Mouse (Mus musculus): Measurements from ENCODE around the gene Ldlrad1. TPM values are rescaled to one million over a fixed set of nuclear protein-coding genes. Genes with fewer than 3 reads are reported as not detected.

The Ldlrad1 gene
- polyA plus RNA-seq (2012; rRNA removed): not detected in 2 replicates

DNA sequence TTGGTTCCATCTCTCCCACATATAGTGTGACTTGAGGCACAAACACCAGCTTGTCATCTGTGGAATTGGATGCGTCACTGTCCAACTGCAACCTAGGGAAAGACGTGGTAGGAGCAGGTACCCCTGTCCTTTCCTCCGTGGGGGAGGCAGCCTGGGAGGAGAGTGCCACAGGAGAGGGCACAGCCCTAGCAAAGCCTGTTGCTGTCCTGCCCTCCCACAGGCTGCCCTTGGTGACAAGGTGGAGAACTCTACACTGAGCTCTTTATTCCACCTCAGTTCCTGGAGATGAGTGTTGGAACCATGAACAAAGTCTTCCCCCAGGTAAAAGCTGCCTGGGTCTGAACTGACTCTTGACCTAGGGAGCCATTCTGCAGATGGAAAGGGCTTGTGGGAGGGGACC is at the start of gene Ldlrad1:
Gene Ldlrad1, plus strand, starts transcription at position 301 of the 400 bp plus-strand sequence.
- H3K4me1 ChIP-seq (ENCODE audit: control insufficient read depth, insufficient read depth, low read length): no peaks in the 10 kb centered on the region
- TF ChIP-seq POLR2A (IDR thresholded peaks at IDR 0.05; ENCODE audit: borderline replicate concordance, insufficient read depth, low read length) (no peak), CTCF (IDR thresholded peaks at IDR 0.05; ENCODE audit: borderline replicate concordance, insufficient read depth, low read depth, low read length) (no peak)
- no peak within 1 kb of the TSS for H3K27ac ChIP-seq (ENCODE audit: insufficient read depth, low read length)
- no peak for DNase-seq
- H3K4me3 ChIP-seq (replicated peaks; ENCODE audit: insufficient read depth, low read depth, low read length): no peak within 1 kb of the TSS
- H3K27me3 ChIP-seq (ENCODE audit: control insufficient read depth, insufficient read depth, low read length): no peaks in the 10 kb centered on the region
- WGBS: 82% methylated on average over 3 of the region's 3 CpGs

DNA sequence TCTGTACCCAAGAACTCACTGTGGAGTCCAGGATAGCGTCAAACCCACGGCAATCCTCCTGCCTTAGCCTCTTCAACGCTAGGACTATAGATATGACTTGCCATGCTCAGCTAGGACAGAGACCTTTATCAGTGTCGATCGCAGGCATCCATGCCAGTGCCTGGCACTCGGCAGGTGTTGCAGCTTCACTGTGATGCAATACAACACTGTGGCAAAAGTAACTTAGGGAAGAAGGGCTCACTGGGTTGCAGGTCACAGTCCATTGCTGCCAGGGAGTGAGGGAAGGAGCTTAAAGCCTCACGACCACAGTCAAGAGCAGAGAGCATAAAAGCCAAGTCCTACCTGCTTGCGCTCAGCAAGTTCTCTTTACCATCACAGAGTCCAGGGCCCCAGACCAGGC is 48.8 kb upstream of the Ldlrad1 start:
- TF ChIP-seq POLR2A (IDR thresholded peaks at IDR 0.05; ENCODE audit: borderline replicate concordance, insufficient read depth, low read length) (no peak), CTCF (IDR thresholded peaks at IDR 0.05; ENCODE audit: borderline replicate concordance, insufficient read depth, low read depth, low read length) (no peak)
- 90% methylated on average over 8 of the region's 8 CpGs for WGBS
- no peaks in the 10 kb centered on the region for H3K4me1 ChIP-seq (ENCODE audit: control insufficient read depth, insufficient read depth, low read length)
- H3K27me3 ChIP-seq (ENCODE audit: control insufficient read depth, insufficient read depth, low read length): no peaks in the 10 kb centered on the region
- H3K4me3 ChIP-seq (replicated peaks; ENCODE audit: insufficient read depth, low read depth, low read length): no peak overlapping the region
- no peak overlapping the region for H3K27ac ChIP-seq (ENCODE audit: insufficient read depth, low read length)
- DNase-seq: no peak

GRCm38 (mm10) chr4:107163341-107163740 is 45.6 kb upstream of the Ldlrad1 start:
- no peak for TF ChIP-seq CTCF (IDR thresholded peaks at IDR 0.05; ENCODE audit: borderline replicate concordance, insufficient read depth, low read depth, low read length)
- no peak for TF ChIP-seq POLR2A (IDR thresholded peaks at IDR 0.05; ENCODE audit: borderline replicate concordance, insufficient read depth, low read length)
- Histone ChIP-seq H3K27me3 (ENCODE audit: control insufficient read depth, insufficient read depth, low read length) (no peaks in the 10 kb centered on the region), H3K4me3 (replicated peaks; ENCODE audit: insufficient read depth, low read depth, low read length) (no peak overlapping the region), H3K27ac (ENCODE audit: insufficient read depth, low read length) (no peak overlapping the region), H3K4me1 (ENCODE audit: control insufficient read depth, insufficient read depth, low read length) (no peaks in the 10 kb centered on the region)
- 89% methylated on average over 10 of the region's 10 CpGs for WGBS
- no peak for DNase-seq

DNA sequence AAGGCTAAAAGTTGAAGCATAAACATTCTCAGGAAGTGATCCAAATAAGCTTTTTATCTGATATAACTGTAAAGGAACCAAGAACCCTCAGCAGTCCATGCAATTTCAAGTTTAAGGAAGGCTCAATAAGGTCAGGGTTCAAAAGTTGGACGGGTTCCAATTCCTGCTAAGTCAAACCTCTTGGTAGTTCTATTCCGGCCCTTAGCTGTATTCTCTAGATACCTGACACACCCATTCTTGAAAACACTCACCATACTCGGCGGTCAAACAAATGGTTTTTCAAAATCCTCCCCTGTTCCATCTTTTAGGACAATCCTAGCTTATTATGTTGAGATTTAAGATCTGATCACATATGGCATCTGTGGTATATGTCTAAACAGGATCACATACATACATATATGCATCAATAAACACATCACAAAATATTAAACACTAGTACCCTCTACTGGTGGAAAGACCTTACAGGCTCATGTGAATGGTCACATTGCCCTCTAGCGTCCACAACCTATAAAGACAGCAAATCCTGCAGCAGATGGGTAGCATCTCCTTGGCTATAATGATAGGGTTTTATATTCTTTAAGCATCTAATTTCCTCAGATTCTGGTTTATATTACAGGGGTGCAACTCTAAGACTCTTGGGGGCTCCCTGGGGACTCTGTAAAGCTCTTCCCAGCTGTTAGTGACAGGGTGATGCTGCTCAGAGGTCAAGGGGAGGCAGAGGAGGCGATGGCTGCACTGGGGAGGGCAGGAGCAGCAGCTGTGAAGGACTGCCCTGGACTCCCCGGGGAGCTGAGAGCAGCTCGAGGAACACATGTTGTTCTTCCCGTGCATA is 45.0 kb upstream of the Ldlrad1 start:
- peak; percentile 78 to 79 for DNase-seq
- no peak overlapping the region for H3K27ac ChIP-seq (ENCODE audit: insufficient read depth, low read length)
- H3K4me1 ChIP-seq (ENCODE audit: control insufficient read depth, insufficient read depth, low read length): no peaks in the 10 kb centered on the region
- H3K4me3 ChIP-seq (replicated peaks; ENCODE audit: insufficient read depth, low read depth, low read length): no peak overlapping the region
- TF ChIP-seq POLR2A (IDR thresholded peaks at IDR 0.05; ENCODE audit: borderline replicate concordance, insufficient read depth, low read length) (no peak), CTCF (IDR thresholded peaks at IDR 0.05; ENCODE audit: borderline replicate concordance, insufficient read depth, low read depth, low read length) (peak; percentile 83)
- WGBS: 22% methylated on average over 9 of the region's 9 CpGs
- no peaks in the 10 kb centered on the region for H3K27me3 ChIP-seq (ENCODE audit: control insufficient read depth, insufficient read depth, low read length)

DNA sequence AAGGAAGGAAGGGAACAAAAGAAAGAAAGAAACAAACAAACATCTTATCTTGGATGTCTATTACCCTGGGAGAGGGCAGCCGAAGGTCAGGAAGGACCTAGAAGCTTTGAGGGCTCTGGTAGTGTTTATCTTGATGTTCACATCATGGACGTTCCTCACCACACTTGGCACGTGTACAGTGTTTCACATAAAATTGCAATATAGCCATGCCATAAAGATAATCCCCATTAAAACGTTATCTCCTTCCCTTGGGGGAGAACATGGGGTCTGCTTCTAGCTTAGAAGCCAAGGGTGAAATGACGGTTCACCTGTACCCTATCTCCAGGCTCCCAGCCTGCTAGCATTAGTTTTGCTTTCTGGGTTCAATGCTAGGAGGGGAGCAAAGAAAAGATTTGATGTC is 42.3 kb upstream of the Ldlrad1 start:
- Histone ChIP-seq H3K4me3 (replicated peaks; ENCODE audit: insufficient read depth, low read depth, low read length) (no peak overlapping the region), H3K27me3 (ENCODE audit: control insufficient read depth, insufficient read depth, low read length) (no peaks in the 10 kb centered on the region), H3K27ac (ENCODE audit: insufficient read depth, low read length) (no peak overlapping the region), H3K4me1 (ENCODE audit: control insufficient read depth, insufficient read depth, low read length) (no peaks in the 10 kb centered on the region)
- 83% methylated on average over 5 of the region's 5 CpGs for WGBS
- no peak for TF ChIP-seq CTCF (IDR thresholded peaks at IDR 0.05; ENCODE audit: borderline replicate concordance, insufficient read depth, low read depth, low read length)
- no peak for DNase-seq

DNA sequence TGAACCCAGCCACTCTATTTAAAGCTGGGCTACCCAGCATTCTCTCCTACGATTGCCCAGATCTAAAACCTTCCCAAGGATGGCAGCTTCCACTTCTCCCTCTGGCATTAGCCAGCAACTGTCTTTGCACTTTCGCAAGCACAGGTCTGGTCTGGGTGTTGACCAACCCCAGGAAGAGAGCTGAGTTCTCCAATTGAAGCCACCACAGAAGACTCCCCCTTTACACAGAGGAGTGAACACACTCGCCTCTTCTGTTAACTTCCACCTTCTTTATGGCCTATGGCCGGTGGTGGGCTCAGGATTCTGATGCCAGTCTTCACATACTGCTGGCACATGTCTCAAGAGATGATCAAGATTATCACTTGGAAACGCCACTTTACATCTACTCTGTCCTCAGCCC is 41.2 kb upstream of the Ldlrad1 start:
- Histone ChIP-seq H3K27me3 (ENCODE audit: control insufficient read depth, insufficient read depth, low read length) (no peaks in the 10 kb centered on the region), H3K4me1 (ENCODE audit: control insufficient read depth, insufficient read depth, low read length) (no peaks in the 10 kb centered on the region), H3K27ac (ENCODE audit: insufficient read depth, low read length) (no peak overlapping the region), H3K4me3 (replicated peaks; ENCODE audit: insufficient read depth, low read depth, low read length) (no peak overlapping the region)
- DNase-seq: no peak
- TF ChIP-seq CTCF (IDR thresholded peaks at IDR 0.05; ENCODE audit: borderline replicate concordance, insufficient read depth, low read depth, low read length) (no peak), POLR2A (IDR thresholded peaks at IDR 0.05; ENCODE audit: borderline replicate concordance, insufficient read depth, low read length) (no peak)
- 92% methylated on average over 5 of the region's 5 CpGs for WGBS

DNA sequence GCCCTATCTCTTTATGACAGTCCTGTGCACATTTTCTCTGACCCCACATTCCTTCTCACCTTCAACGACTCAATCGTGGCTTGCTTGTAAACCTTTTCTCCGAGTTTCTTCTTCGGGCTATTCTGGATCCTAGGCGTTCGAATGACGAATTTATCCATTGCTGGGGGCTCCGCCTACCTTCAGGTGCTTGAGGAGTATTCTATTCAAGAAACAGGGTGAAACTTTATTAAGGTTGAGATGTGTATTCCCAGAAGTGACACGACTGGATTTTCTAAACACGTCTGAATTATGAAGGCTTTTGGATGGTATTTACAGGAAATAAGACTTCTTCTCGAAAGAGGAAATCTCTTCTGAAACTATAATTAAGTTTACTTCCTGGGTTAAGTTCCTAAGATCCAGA is 31.5 kb upstream of the Ldlrad1 start:
- Histone ChIP-seq H3K4me3 (replicated peaks; ENCODE audit: insufficient read depth, low read depth, low read length) (peak overlapping the region; percentile 94), H3K4me1 (ENCODE audit: control insufficient read depth, insufficient read depth, low read length) (peaks cover 3% of the 10 kb centered on the region; the same call in 1 of the 2 replicates), H3K27me3 (ENCODE audit: control insufficient read depth, insufficient read depth, low read length) (no peaks in the 10 kb centered on the region), H3K27ac (ENCODE audit: insufficient read depth, low read length) (no peak overlapping the region)
- WGBS: 47% methylated on average over 11 of the region's 11 CpGs
- TF ChIP-seq CTCF (IDR thresholded peaks at IDR 0.05; ENCODE audit: borderline replicate concordance, insufficient read depth, low read depth, low read length) (no peak), POLR2A (IDR thresholded peaks at IDR 0.05; ENCODE audit: borderline replicate concordance, insufficient read depth, low read length) (no peak)
- no peak for DNase-seq

- Histone ChIP-seq H3K27me3 (ENCODE audit: control insufficient read depth, insufficient read depth, low read length) (no peaks in the 10 kb centered on the region), H3K27ac (ENCODE audit: insufficient read depth, low read length) (peak within 1 kb of the TSS; percentile 84), H3K4me3 (replicated peaks; ENCODE audit: insufficient read depth, low read depth, low read length) (peak within 1 kb of the TSS; percentile 94), H3K4me1 (ENCODE audit: control insufficient read depth, insufficient read depth, low read length) (peaks cover 3% of the 10 kb centered on the region; the same call in 1 of the 2 replicates)
- peak; percentile 97 to 98 for DNase-seq
- WGBS: under 1% methylated on average over 49 of the region's 49 CpGs
- TF ChIP-seq POLR2A (IDR thresholded peaks at IDR 0.05; ENCODE audit: borderline replicate concordance, insufficient read depth, low read length) (peak; percentile 55; the same call in 1 of the 2 replicates), CTCF (IDR thresholded peaks at IDR 0.05; ENCODE audit: borderline replicate concordance, insufficient read depth, low read depth, low read length) (no peak)
Measured at GRCm38 (mm10) chr4:107178182-107178829, 30.7 kb upstream of the Ldlrad1 start, which contains the start of gene Tmem59. Tmem59 (plus strand) TSS chr4:107178399.

All from cerebellum, adult 2 months (tissue).